Mouse (Mus musculus) erythroblast, embryonic 14.5 days (primary cell): ENCODE data around the gene Morc4.

ENCODE experiments used
- GATA1 ChIP-seq: IDR thresholded peaks from 2 replicates; pipeline ENCODE4 v1.6.1; 2012; ENCODE audit warnings: low read length, inconsistent platforms, mixed read lengths
- TAL1 ChIP-seq: IDR thresholded peaks from 3 replicates; pipeline ENCODE4 v1.6.1; 2012; ENCODE audit warnings: low read length, inconsistent platforms, mixed read lengths

DNA sequence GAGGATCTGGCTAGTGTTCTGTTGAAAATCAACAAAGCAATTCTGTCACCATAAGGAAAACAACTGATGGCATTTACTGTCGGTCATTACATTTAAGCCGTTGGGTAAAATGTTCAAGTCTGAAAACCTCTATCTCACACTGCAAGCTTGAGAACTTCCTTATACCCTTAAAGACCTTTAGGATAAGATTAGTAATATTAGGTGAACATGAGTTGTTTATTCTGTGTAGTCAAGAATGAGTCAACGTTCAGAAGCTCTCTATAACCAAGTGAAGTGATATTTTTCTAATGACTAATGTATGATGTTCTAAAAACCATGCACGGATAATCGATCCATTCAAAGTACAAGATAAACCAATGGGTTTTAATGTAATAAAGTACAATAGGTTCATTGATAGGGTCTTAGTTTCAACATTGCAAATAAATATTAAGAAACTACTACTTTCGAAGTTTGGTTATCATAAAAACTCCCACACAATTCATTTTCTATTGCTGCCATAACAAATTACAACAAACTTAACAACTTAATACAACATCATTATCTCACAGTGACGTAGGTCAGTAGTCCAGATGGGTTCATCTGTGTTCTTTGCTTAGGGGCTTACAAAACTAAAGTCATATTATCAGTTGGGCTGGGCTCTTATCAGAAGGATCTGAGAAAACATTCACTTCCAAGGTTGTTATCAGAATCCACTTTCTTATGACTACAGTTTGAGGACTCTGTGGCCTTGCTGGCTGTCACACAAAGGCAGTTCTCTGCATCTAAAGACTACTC, 77.2 kb downstream of the Morc4 start:
- TF ChIP-seq TAL1 = no peak
- TF ChIP-seq GATA1 = no peak
